ENCODE assay signal across 8 mouse cellular contexts in the genomic region with DNA sequence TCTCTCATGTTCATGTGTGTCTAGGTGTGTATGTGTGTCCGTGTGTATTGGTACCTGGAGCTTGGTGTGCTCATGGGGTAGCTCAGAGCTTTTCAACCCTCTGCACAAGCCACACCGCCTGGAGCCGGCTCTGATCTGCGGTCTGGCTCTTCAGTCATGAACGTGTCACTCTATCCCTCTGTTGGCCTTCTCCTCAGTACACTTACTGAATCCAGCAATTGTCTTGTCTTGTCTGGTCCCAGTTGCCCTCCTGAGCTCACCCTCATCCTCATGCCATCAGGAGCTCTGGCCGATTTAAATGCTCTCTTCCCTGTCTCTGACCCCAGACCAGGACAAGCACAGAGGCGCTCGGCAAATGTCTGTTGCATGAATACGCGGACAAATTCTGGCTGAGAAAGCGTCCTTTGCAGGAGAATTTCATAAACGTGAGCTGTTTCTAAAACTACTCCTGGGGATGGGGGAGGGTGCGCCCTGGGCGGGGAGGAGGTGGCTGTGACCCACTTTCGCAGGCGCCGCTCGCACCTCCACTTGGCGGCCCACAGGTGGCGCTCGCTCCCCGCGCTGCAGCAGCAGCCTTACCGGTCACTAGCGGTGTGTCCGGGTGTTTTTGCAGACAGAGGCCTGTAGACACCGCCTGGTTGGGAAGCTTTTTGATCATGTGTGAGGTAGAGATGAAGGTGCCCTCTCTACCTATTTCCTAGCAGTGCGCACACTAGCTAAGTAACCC. TPM values are rescaled to one million over a fixed set of nuclear protein-coding genes. Genes with fewer than 3 reads are reported as not detected.
DNase-seq lines count a peak whose midpoint lies in the region; ATAC-seq lines count a peak whose summit lies in the region.

No protein-coding gene starts in this region.

- 0 out of 2 replicates have a peak, but pooled peaks cover 3% of the 10 kb centered on the region for H3K4me1 ChIP-seq in hindbrain, embryonic 13.5 days (replicated peaks)

- no peaks in the 10 kb centered on the region for H3K9me3 ChIP-seq in hindbrain, embryonic 13.5 days

- H3K27ac ChIP-seq in hindbrain, embryonic 13.5 days: no peak overlapping the region

- ATAC-seq in hindbrain, embryonic 13.5 days (ENCODE audit: low FRiP score): peak; percentile 84

- H3K27me3 ChIP-seq in hindbrain, embryonic 13.5 days: peaks cover 29% of the 10 kb centered on the region

- DNase-seq in NIH3T3 (ENCODE audit: low read depth): peak; percentile 86
- DNase-seq in cerebellum, postnatal 25 days: peak; percentile 94 to 96
- DNase-seq in frontal cortex, postnatal 25 days (ENCODE audit: low spot score in 2 of 2): peak; percentile 84 to 85
- DNase-seq in layer of hippocampus, postnatal 25 days (ENCODE audit: extremely low spot score in 1 of 2, low spot score in 1 of 2): peak; percentile 72 to 90
- DNase-seq in lung, postnatal 14 days: peak; percentile 91
- peak; percentile 82 for DNase-seq in ovary, postnatal 36 days (ENCODE audit: low spot score)
- peak; percentile 83 to 92 for DNase-seq in thymus, postnatal 10 days (ENCODE audit: low spot score in 2 of 2)

- 14% methylated on average over 28 of the region's 28 CpGs for WGBS in hindbrain, embryonic 13.5 days

- H3K4me2 ChIP-seq in hindbrain, embryonic 13.5 days: peak overlapping the region; percentile 37

- H3K9ac ChIP-seq in hindbrain, embryonic 13.5 days: 0 out of 2 replicates have a peak overlapping the region, but pooled peaks have one; percentile 15

- no peaks in the 10 kb centered on the region for H3K36me3 ChIP-seq in hindbrain, embryonic 13.5 days

- H3K4me3 ChIP-seq in hindbrain, embryonic 13.5 days: no peak overlapping the region; the same call in 1 of the 2 replicates

RNA-seq across cellular contexts. Expression of a gene that starts 41.9 kb away (rescaled TPM):
- polyA plus RNA-seq in hindbrain, embryonic 13.5 days (2015; fragmentation: Nextera tagmentation; extraction: Ambion mirVana): 12.3 and 13.0 TPM in 2 replicates
- total RNA-seq in layer of hippocampus, postnatal 25 days (2021): 10 to 100 TPM in 1 of 2 experiments, 1 to 10 TPM in 1; 7.4 to 11.0 TPM
